Mouse (Mus musculus) thymus, adult 2 months (tissue): ENCODE data around the gene Impg2. TPM values are rescaled to one million over a fixed set of nuclear protein-coding genes. Genes with fewer than 3 reads are reported as not detected.

Experiments used
- DNase-seq: peaks from one replicate; pipeline ENCODE4 v3.0.0; 2021
- H3K27ac ChIP-seq: fragments of 200-500 bp; 2 replicates; pipeline ENCODE4 v1.5.1; 2012; ENCODE audit warnings: low read length, control low read depth; ENCODE audit not compliant: control insufficient read depth, insufficient read depth
- H3K27me3 ChIP-seq: fragments of 200-500 bp; 2 replicates; pipeline ENCODE4 v1.6.1; 2012; ENCODE audit warnings: mild to moderate bottlenecking, low read length, moderate library complexity, mixed read lengths; ENCODE audit not compliant: control insufficient read depth, insufficient read depth
- H3K36me3 ChIP-seq: fragments of 200-500 bp; 2 replicates; pipeline ENCODE4 v1.6.1; 2012; ENCODE audit warnings: mild to moderate bottlenecking, low read length, moderate library complexity; ENCODE audit not compliant: control insufficient read depth, insufficient read depth
- H3K4me1 ChIP-seq: fragments of 200-500 bp; replicated peaks from 2 replicates; pipeline ENCODE4 v1.6.1; 2012; ENCODE audit warnings: low read length; ENCODE audit not compliant: control insufficient read depth, insufficient read depth
- H3K4me3 ChIP-seq: fragments of 200-500 bp; 2 replicates; pipeline ENCODE4 v1.5.1; 2012; ENCODE audit warnings: mild to moderate bottlenecking, low read length, control low read depth, moderate library complexity; ENCODE audit not compliant: control insufficient read depth, insufficient read depth
- CTCF ChIP-seq: fragments of 200-500 bp; IDR thresholded peaks from 2 replicates; pipeline ENCODE4 v1.5.1; 2012; ENCODE audit warnings: mild to moderate bottlenecking, control low read depth, low read length, moderate library complexity, borderline replicate concordance; ENCODE audit not compliant: control insufficient read depth, poor library complexity, insufficient read depth; ENCODE audit errors: extremely low read depth
- POLR2A ChIP-seq: fragments of 200-500 bp; IDR thresholded peaks from 2 replicates; pipeline ENCODE4 v1.6.1; 2012; ENCODE audit warnings: mild to moderate bottlenecking, low read length, control low read depth, moderate library complexity; ENCODE audit not compliant: control insufficient read depth, poor library complexity, insufficient read depth; ENCODE audit errors: extremely low read depth
- WGBS: fragments of 180-500 bp; shearing (Covaris S2); methylation state at CpG from one replicate; pipeline ENCODE4 v1.1.7; 2018; 5-methylcytosine and 5-hydroxymethylcytosine counted together
- polyA plus RNA-seq: library from polyadenylated mRNA; depleted of rRNA; stranded (reverse); fragments of >200 nt; gene quantifications from 2 replicates; pipeline ENCODE4 v1.2.3, GENCODE M21; 2012

Gene Impg2
- polyA plus RNA-seq, 1 experiment: 0.28 TPM

DNA sequence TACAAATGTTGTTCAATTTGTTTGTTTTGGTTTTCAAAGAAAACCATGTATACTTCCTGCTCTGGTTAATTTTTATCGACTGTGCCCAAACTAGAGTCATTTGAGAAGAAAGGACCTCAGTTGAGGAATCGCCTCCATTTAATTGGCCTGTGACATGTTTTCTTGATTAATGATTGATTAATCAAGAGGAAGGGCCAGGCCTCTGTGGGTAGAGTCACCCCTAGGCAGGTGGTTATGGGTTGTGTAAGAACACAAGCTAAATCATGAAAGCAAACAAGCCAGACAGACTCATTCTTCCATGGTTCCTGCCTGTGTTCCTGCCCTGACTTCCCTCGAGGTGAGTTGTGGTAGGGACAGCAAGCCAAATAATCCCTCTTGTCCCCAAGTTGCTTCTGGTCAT is 8.6 kb downstream of the Impg2 start:
- no peak for DNase-seq
- H3K27me3 ChIP-seq: no peaks in the 10 kb centered on the region
- H3K4me1 ChIP-seq: no peaks in the 10 kb centered on the region
- H3K27ac ChIP-seq: no peak overlapping the region
- no peak overlapping the region for H3K4me3 ChIP-seq
- 82% methylated on average over 3 of the region's 3 CpGs for whole genome bisulfite sequencing
- no peaks in the 10 kb centered on the region for H3K36me3 ChIP-seq
- TF ChIP-seq CTCF (no peak), POLR2A (no peak)

DNA sequence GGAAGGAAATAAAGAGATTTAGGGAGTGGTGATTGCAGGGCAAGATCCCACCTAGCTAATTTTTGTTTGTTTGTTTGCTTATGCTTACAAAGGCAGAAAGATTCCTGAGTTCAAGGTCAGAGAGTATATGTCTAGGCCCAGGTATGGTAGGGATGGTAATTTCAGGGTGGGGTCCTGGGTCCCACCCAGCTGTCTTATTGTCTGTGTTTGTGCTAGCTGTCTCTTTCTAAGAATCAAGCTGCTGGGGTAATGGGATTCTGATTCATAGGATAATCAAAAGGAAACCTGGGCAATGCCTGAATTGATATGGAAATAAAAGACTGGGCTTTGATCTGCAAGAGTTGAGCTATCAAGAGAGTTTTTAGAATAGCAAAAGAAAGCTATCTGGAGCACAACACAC is 23.6 kb downstream of the Impg2 start:
- H3K4me1 ChIP-seq: no peaks in the 10 kb centered on the region
- no peak overlapping the region for H3K4me3 ChIP-seq
- H3K36me3 ChIP-seq: no peaks in the 10 kb centered on the region
- no peak overlapping the region for H3K27ac ChIP-seq
- TF ChIP-seq POLR2A: no peak
- no peak for TF ChIP-seq CTCF
- no peak for DNase-seq
- H3K27me3 ChIP-seq: no peaks in the 10 kb centered on the region

DNA sequence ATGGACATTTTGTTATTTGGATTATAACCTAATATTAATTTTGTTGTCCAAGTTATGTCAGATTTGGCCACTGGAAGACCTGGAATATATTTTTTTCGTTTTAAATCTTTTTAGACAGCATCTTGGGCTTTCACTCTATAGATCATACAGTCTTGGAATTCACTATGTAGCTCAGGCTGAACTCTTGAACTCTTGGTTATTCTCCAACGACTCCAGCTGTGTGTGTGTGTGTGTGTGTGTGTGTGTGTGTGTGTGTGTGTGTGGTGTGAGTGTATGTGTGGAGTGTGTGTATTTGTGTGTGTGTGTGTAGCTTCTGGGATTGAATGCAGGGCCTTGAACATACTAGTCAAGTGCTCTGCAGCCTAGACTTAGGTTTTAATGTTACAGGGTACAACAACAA is 25.3 kb downstream of the Impg2 start:
- H3K27ac ChIP-seq: no peak overlapping the region
- DNase-seq: no peak

DNA sequence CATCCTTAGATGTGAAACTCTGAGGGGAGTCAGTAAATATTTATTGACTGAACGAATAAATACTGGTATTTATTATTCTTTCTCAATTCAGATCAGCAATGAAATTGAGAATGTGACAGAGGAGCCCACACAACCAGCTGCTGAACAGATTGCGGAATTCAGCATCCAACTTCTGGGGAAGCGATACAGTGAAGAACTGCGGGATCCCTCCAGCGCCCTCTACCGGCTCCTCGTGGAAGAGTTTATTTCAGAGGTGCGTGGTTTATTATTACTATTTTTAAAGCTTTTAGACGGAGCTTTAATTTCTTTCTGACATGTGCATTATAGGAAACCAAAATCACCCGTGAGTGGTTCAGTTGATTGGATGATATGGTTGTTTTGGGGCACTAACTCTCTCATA is 27.2 kb downstream of the Impg2 start:
- WGBS: 72% methylated on average over 10 of the region's 10 CpGs
- H3K27me3 ChIP-seq: no peaks in the 10 kb centered on the region
- peak; percentile 9 for DNase-seq

More for the DNA sequence above, 25.3 kb downstream of the Impg2 start:
- TF ChIP-seq POLR2A (no peak), CTCF (no peak)
- 69% methylated on average over 2 of the region's 2 CpGs for WGBS
- Histone ChIP-seq H3K4me3 (no peak overlapping the region), H3K27me3 (no peaks in the 10 kb centered on the region), H3K4me1 (no peaks in the 10 kb centered on the region), H3K36me3 (no peaks in the 10 kb centered on the region)

DNA sequence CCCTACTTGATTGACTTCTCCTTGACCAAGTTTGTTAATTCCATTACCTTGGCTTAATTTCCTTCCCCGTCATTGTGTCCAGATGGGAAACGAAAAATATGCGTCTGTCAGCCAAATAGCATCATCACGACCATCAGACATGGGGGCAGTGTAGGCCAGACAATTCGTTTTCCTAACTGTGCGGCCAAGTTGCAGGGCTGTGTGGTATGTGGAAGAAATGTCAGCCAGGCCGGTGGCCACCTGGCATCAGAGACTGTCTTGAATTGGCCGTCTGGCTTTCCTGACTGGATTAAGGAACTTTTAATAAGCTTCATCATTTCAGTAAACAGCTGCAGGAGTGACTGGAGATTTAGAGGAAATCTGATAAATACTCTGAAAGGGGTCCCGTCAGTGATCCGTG is 28.6 kb downstream of the Impg2 start:
- Histone ChIP-seq H3K4me3 (no peak overlapping the region), H3K4me1 (no peaks in the 10 kb centered on the region), H3K27me3 (no peaks in the 10 kb centered on the region), H3K36me3 (no peaks in the 10 kb centered on the region), H3K27ac (no peak overlapping the region)
- 96% methylated on average over 10 of the region's 10 CpGs for WGBS
- no peak for TF ChIP-seq POLR2A
- no peak for TF ChIP-seq CTCF
- DNase-seq: no peak

More for the DNA sequence above, 27.2 kb downstream of the Impg2 start:
- no peak for TF ChIP-seq CTCF
- Histone ChIP-seq H3K4me3 (no peak overlapping the region), H3K4me1 (no peaks in the 10 kb centered on the region), H3K27ac (no peak overlapping the region), H3K36me3 (no peaks in the 10 kb centered on the region)

DNA sequence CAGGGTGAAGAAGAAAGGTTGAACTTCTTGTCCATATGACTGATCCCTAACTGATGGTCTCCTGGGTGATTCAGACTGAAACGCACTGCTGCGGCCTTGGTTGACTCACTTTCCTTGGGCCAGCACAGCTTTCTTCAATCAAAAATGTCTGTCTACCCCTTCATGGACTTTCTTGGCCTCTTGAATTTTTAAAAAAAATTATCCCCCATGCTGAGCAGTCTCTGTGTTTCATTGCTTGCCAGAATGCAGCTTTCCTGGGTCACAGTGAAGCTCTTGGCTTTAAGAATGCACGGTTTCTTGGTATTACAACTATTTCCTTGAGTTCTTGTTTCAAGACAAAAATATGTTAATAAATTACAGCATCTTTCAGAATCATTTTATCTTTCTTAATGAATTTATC is 41.9 kb downstream of the Impg2 start:
- DNase-seq: no peak
- Histone ChIP-seq H3K4me3 (no peak overlapping the region), H3K27ac (no peak overlapping the region), H3K27me3 (no peaks in the 10 kb centered on the region), H3K4me1 (no peaks in the 10 kb centered on the region), H3K36me3 (no peaks in the 10 kb centered on the region)
- TF ChIP-seq POLR2A (no peak), CTCF (no peak)
- 96% methylated on average over 3 of the region's 3 CpGs for whole genome bisulfite sequencing

DNA sequence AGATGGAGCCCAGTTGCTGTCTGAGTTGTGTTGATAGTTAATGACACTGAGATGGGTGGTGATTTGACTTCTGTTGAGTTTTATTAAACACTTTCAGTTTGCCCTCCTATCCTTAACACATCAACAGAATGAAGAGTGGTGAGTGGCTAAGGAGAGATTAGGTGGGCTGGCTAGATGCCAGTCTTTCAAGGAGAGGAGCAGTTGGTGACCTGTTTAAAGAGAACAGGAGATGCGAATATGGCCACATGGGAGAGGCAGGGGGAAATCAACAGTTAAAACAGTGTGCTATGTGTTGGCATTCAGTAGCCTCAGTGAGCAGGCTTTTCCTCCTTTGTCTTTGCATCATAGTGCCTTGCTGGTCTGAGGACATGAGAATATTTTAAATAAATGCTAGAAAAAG is 69.8 kb downstream of the Impg2 start:
- H3K36me3 ChIP-seq: no peaks in the 10 kb centered on the region
- whole genome bisulfite sequencing: 91% methylated on average over 1 of the region's 1 CpGs
- no peak overlapping the region for H3K27ac ChIP-seq
- no peak overlapping the region for H3K4me3 ChIP-seq
- no peaks in the 10 kb centered on the region for H3K4me1 ChIP-seq
- no peak for TF ChIP-seq CTCF
- TF ChIP-seq POLR2A: no peak
- no peak for DNase-seq
- no peaks in the 10 kb centered on the region for H3K27me3 ChIP-seq

DNA sequence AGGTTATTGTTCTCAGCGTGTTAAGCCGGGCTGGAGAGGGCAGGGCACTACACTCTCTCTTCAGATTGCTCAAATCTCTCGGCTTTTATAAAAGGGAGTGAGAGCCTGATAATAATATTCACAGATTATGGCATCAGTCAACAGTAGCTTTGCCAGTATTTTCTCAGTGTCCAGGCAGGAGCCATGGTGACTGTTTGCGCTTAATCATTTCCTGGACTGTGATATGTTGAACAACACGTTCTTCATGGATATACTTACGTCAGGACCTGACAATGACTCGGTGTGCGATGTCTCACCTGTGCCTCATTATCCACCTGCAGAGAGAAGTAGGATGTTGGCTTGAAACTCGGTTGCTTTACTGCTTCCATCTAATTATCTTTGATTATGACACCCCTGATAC is 74.9 kb downstream of the Impg2 start:
- H3K36me3 ChIP-seq: no peaks in the 10 kb centered on the region
- H3K27me3 ChIP-seq: no peaks in the 10 kb centered on the region
- H3K27ac ChIP-seq: no peak overlapping the region
- WGBS: 87% methylated on average over 9 of the region's 9 CpGs
- H3K4me3 ChIP-seq: no peak overlapping the region
- H3K4me1 ChIP-seq: no peaks in the 10 kb centered on the region
- no peak for TF ChIP-seq POLR2A
- TF ChIP-seq CTCF: no peak
- no peak for DNase-seq
